Mouse (Mus musculus): ENCODE measurements around the gene Alpl. TPM values are rescaled to one million over a fixed set of nuclear protein-coding genes. Genes with fewer than 3 reads are reported as not detected.
A peak's percentile ranks its signal among the peaks of the same experiment; 100 is the strongest.

Gene Alpl
- polyA plus RNA-seq, 1 experiment from 2014 or later = 6.9 TPM

DNA sequence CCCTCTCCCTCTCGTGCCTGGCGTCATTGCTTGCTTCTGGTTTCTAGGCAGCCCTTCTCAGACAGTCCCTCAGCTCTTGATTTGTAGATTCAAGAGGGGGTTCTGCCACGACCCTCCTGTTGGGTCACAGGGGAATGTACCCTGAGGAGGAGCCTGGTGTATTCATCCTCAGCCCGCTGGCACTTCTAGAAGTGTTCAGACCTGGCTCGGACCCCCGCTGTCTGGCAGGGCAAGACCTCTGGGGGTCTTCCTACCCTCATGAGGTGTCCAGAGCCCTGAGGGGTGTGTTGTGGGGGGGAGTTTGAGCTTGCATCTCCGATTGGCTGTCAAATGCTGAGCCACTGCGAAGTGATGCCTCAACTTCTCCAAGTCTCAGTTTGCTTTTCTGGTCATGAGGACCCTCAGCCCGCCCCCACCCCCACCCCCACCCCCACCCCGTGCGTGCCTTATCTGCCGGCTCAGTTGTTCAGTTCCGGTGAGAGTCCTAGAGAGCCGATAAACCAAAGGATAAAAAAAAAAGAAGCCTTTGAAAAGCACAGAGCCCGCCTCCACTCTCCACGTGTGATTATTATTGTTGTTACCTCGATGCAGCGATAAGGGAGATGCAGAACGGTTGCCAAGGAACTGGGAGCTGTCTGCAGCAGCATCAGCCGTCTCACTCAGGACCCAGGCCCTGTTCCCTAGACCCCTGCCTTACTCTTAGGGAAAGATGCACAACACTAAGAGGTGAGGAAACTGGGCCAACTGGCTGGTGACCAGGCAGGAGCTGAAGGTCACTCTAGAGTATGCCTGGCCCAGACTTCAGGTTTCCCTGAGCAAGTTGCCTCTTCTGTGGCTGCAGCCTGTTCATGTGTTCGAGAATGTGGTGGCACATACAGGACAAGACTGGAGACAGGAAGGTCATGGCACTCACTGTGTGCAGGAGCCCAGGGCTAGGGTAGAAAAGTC lies 96.6 kb downstream of the Alpl start:
- H3K4me3 ChIP-seq = no peak overlapping the region
- whole genome bisulfite sequencing = 61% methylated on average over 20 of the region's 21 CpGs
- no peaks in the 10 kb centered on the region for H3K36me3 ChIP-seq
- H3K9ac ChIP-seq = no peak overlapping the region
- H3K4me2 ChIP-seq = no peak overlapping the region
- H3K27me3 ChIP-seq = no peaks in the 10 kb centered on the region
- H3K9me3 ChIP-seq = no peaks in the 10 kb centered on the region
- peaks cover 41% of the 10 kb centered on the region for H3K4me1 ChIP-seq (replicated peaks)
- no peak for ATAC-seq (ENCODE audit: low FRiP score)
- no peak overlapping the region for H3K27ac ChIP-seq

DNA sequence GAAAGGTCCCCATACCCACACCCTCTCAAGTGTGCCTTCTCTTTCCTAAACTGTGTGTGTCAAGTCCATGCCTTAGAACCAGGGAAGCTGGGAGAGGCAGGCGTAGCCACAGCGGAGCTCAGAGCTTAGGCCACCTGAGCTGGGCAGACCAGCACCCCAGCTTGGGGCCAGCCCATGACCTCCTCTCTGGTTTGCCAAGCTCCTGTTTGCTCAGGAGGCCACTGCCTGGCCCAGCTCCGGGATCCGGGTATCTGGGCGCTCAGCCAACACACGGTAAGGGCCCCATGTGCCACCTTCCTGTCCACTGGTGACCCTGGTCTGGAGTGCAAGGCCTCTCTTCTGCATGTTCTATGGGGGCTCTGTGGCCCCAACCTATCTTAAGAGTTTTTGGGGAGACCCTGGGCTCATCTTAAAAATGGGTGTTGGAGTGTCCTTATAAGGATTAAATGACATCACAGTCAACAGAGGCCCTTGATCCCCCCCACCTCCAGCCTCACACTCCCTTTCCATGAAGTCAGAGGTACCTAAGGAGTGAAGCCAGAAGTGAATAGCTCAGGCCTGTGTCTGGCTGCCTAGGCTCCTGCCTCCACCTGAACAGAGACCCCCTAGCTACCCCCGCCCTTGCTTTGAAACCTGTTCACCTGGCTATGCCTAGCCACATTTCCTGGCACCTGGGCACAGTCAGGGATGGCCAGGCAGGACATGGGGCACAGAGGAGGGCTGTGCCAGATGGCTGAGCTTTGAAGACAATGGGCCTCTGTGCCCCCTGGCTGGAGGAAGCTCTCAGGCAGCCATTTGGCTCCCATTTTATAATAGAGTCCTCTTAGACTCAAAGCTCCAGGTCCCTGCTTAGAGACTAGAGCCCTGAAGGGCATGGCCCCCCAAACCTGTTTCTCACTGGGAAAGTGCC lies 97.9 kb downstream of the Alpl start:
- H3K36me3 ChIP-seq = no peaks in the 10 kb centered on the region
- H3K9ac ChIP-seq = no peak overlapping the region
- no peaks in the 10 kb centered on the region for H3K27me3 ChIP-seq
- H3K4me2 ChIP-seq = no peak overlapping the region
- H3K27ac ChIP-seq = peak overlapping the region; percentile 44
- H3K4me1 ChIP-seq (replicated peaks) = peaks cover 39% of the 10 kb centered on the region
- WGBS = 77% methylated on average over 7 of the region's 7 CpGs
- H3K4me3 ChIP-seq = no peak overlapping the region
- no peaks in the 10 kb centered on the region for H3K9me3 ChIP-seq
- ATAC-seq (ENCODE audit: low FRiP score) = 0 out of 2 replicates have a peak, but pooled peaks have one; percentile 24

DNA sequence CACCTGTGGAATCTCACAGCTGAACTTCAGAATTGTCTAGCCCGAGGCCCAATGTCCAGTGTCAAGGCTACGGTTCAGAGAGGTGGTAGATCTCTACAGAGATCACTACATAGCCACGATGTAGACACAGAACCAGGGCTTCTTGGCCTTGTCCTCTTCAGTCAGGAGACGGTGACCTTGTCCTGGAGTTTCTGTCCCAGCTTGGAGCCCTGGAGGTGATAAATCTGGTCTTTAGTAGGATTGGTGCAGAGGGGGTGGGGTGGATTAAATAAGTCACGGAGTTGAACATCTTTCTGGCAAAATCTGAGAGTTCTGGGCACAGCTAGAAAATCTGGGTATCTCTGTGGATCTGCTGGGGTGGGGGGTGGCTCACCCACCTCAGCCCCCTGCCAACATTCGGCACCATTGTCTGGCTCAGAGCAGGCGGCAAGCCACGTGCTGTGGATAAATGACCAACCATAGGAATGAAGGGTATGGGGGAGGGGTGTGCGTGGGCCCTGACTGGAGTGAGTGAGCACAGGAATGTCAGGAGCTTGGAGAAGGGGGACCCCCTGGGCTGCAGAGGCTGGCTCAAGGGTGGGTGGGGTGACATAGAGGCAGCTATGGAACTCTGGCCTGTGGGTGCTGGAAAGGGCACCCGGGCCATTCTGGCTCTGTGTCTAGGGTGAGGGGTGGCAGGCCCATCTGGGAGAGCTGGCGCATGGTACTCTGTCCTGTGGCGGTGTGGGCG lies 98.9 kb downstream of the Alpl start:
- Histone ChIP-seq H3K4me3 (no peak overlapping the region), H3K9ac (no peak overlapping the region), H3K9me3 (no peaks in the 10 kb centered on the region), H3K27me3 (no peaks in the 10 kb centered on the region), H3K36me3 (no peaks in the 10 kb centered on the region), H3K27ac (peak overlapping the region; percentile 36; the same call in 1 of the 2 replicates), H3K4me1 (replicated peaks) (peaks cover 39% of the 10 kb centered on the region), H3K4me2 (no peak overlapping the region)
- 73% methylated on average over 13 of the region's 13 CpGs for WGBS
- ATAC-seq (ENCODE audit: low FRiP score) = no peak; the same call in 1 of the 2 replicates

DNA sequence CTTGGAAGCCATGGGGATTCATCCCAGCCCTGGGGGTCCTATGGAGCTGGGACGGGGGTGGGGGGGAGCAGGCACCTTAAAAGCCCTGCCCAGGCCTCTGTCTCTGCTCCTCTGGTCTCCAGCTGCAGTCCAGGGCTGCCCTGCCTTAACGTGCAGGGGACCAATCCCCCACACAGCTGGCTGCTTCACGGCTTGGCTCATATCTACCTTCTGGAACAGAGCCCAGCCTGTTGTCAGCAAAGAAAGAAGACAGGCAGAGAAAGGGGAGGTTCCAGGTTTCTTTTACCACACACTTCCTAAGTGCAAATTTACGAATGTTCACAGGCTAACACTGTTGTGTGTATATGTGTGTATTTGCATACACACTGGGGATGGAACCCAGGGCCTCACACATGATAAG lies 100.3 kb downstream of the Alpl start:
- H3K9me3 ChIP-seq = no peaks in the 10 kb centered on the region
- H3K4me3 ChIP-seq = no peak overlapping the region
- no peak for ATAC-seq (ENCODE audit: low FRiP score)
- WGBS = 30% methylated on average over 4 of the region's 4 CpGs
- H3K4me2 ChIP-seq = no peak overlapping the region
- no peaks in the 10 kb centered on the region for H3K27me3 ChIP-seq
- H3K4me1 ChIP-seq (replicated peaks) = peaks cover 39% of the 10 kb centered on the region
- H3K9ac ChIP-seq = no peak overlapping the region
- H3K36me3 ChIP-seq = no peaks in the 10 kb centered on the region
- peak overlapping the region; percentile 10; the same call in 1 of the 2 replicates for H3K27ac ChIP-seq

- peak overlapping the region; percentile 10; the same call in 1 of the 2 replicates for H3K27ac ChIP-seq
- no peak overlapping the region for H3K9ac ChIP-seq
- WGBS = 82% methylated on average over 8 of the region's 8 CpGs
Measured at GRCm38 (mm10) chr4:137695300-137695699, 100.9 kb downstream of the Alpl start.

GRCm38 (mm10) chr4:137692107-137692902 lies 103.9 kb downstream of the Alpl start:
- Histone ChIP-seq H3K27me3 (no peaks in the 10 kb centered on the region), H3K4me1 (replicated peaks) (peaks cover 11% of the 10 kb centered on the region), H3K4me2 (no peak overlapping the region), H3K36me3 (no peaks in the 10 kb centered on the region), H3K9me3 (no peaks in the 10 kb centered on the region), H3K9ac (no peak overlapping the region), H3K4me3 (no peak overlapping the region), H3K27ac (no peak overlapping the region)
- 90% methylated on average over 10 of the region's 10 CpGs for WGBS
- no peak for ATAC-seq (ENCODE audit: low FRiP score)

More at GRCm38 (mm10) chr4:137695300-137695699, 100.9 kb downstream of the Alpl start:
- peaks cover 39% of the 10 kb centered on the region for H3K4me1 ChIP-seq (replicated peaks)
- H3K4me3 ChIP-seq = no peak overlapping the region
- H3K4me2 ChIP-seq = no peak overlapping the region
- H3K36me3 ChIP-seq = no peaks in the 10 kb centered on the region
- no peaks in the 10 kb centered on the region for H3K9me3 ChIP-seq
- no peaks in the 10 kb centered on the region for H3K27me3 ChIP-seq
- ATAC-seq (ENCODE audit: low FRiP score) = no peak

Other genes starting within 250 kb of the Alpl start
- gene Ldlrad2, start 221.8 kb downstream of the Alpl start, polyA plus RNA-seq (2015; fragmentation: Nextera tagmentation; extraction: Ambion mirVana) = 1.7 TPM in 1 of 2 replicates, not detected in the other
- gene Usp48, start 202.6 kb downstream of the Alpl start, polyA plus RNA-seq (2015; fragmentation: Nextera tagmentation; extraction: Ambion mirVana) = 66.6 and 68.1 TPM in 2 replicates
- gene Rap1gap, start 131.7 kb downstream of the Alpl start, polyA plus RNA-seq (2015; fragmentation: Nextera tagmentation; extraction: Ambion mirVana) = 39.2 and 39.9 TPM in 2 replicates
- gene Ece1, start 65.9 kb upstream of the Alpl start, polyA plus RNA-seq (2015; fragmentation: Nextera tagmentation; extraction: Ambion mirVana) = 20.2 and 22.8 TPM in 2 replicates
- 48.7 and 53.1 TPM in 2 replicates for gene Eif4g3, start 196.6 kb upstream of the Alpl start, polyA plus RNA-seq (2015; fragmentation: Nextera tagmentation; extraction: Ambion mirVana)

Data from hindbrain, embryonic 13.5 days (tissue).